Mouse (Mus musculus) CH12.LX (cell line): ENCODE measurements around the gene Tmem45a.

ENCODE experiments used
- CHD2 ChIP-seq: IDR thresholded peaks from 2 replicates; pipeline ENCODE4 v1.6.1; 2011; ENCODE audit warnings: low read length, improper control_type of control experiment
- JUN ChIP-seq: IDR thresholded peaks from 2 replicates; pipeline ENCODE4 v1.6.1; 2011; ENCODE audit warnings: low read depth, mild to moderate bottlenecking, low read length, improper control_type of control experiment, moderate library complexity; ENCODE audit not compliant: insufficient read depth
- MAFK ChIP-seq: IDR thresholded peaks from 2 replicates; pipeline ENCODE4 v1.6.1; 2011; ENCODE audit warnings: low read length, improper control_type of control experiment; ENCODE audit not compliant: insufficient replicate concordance
- MYC ChIP-seq: IDR thresholded peaks from 2 replicates; pipeline ENCODE4 v1.6.1; 2011; ENCODE audit warnings: low read depth, mild to moderate bottlenecking, improper control_type of control experiment, low read length
- POLR2A ChIP-seq: IDR thresholded peaks from 2 replicates; pipeline ENCODE4 v1.6.1; 2011; ENCODE audit warnings: low read depth, mild to moderate bottlenecking, improper control_type of control experiment, low read length
- RCOR1 ChIP-seq: conservative IDR thresholded peaks from 2 replicates; pipeline ENCODE4 v1.6.1; 2012; ENCODE audit warnings: low read depth, mild to moderate bottlenecking, inconsistent platforms, low read length, improper control_type of control experiment

DNA sequence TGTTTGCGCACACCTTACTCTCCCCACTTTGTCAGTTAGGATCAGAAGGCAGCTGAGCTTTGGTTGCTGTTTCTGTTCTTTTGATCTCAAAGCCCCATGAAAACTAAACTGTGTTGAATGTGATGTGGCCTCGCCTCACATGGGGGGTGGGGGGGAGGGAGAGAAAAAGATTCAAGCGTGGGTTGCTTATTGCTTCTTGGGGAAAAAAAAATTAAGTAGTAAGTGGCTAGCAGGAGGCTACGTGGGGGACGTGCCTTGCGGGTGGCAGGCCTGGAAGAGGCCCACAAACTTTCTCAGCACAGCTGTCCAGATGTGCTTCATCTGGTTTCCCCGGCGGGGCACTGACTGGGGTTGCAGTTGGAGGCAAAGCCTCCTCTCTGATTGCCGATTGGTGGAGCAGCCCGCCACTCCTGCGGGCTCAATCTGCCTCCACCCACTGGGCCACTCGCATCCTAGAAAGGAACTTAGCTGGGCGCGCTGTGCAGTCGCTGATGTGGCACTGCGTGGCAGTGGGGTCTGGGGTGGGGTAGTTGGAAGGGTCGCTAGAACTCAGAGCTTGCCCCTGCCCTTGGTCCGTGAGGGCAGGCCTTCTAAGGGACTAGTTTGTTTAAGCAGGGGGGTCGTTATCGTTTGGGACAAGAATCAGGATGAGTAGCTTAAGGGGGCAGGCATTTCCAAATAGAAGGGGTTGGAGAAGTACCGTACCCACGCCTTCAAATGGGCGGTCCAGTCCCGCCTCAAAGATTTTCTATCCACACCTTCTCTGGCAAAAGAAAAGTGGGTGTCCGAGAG lies at the start of gene Tmem45a:
- peak; percentile 34; the same call in 1 of the 2 replicates for TF ChIP-seq MYC
- no peak for TF ChIP-seq JUN
- peak; percentile 66; the same call in 1 of the 2 replicates for TF ChIP-seq RCOR1
- peak; percentile 90 for TF ChIP-seq CHD2
- peak; percentile 79 for TF ChIP-seq POLR2A
- TF ChIP-seq MAFK: no peak
